Mouse (Mus musculus) embryo, embryonic 10 days (tissue): ENCODE results near the gene Olfr1448.
"Not testable (repeated sequence)": the region's sequence is repeated elsewhere in the genome, so short reads cannot be mapped to it uniquely, and the experiment has no call there.

Experiments
- DNase-seq: peaks from one replicate; pipeline ENCODE4 v3.0.0-alpha.2; 2015; ENCODE audit warnings: low spot score

Olfr1448 gene

GRCm38 (mm10) chr19:12924319-12924718 lies at the start of gene Olfr1448:
Olfr1448 (minus strand) TSS chr19:12924419.
- no peak for DNase-seq

- not testable (repeated sequence) for DNase-seq
These were observed 45.9 kb upstream of the Olfr1448 start for GRCm38 (mm10) chr19:12970082-12970481.

- no peak for DNase-seq
These were observed 25.7 kb upstream of the Olfr1448 start, which contains the start of gene Olfr1450 for GRCm38 (mm10) chr19:12949958-12950357. Olfr1450 (plus strand) TSS chr19:12950258.

GRCm38 (mm10) chr19:12930540-12930939 lies 6.3 kb upstream of the Olfr1448 start, which contains the start of gene Olfr1449:
Olfr1449 (plus strand) TSS chr19:12930840.
- no peak for DNase-seq

- no peak for DNase-seq
These were observed 20.6 kb downstream of the Olfr1448 start, which contains the start of gene Olfr1447 for GRCm38 (mm10) chr19:12903643-12904042. Olfr1447 (minus strand) TSS chr19:12903743.

GRCm38 (mm10) chr19:12893424-12893823 lies 30.8 kb downstream of the Olfr1448 start, which contains the start of gene Olfr1446:
Olfr1446 (minus strand) TSS chr19:12893524.
- DNase-seq: no peak

GRCm38 (mm10) chr19:12883555-12883954 lies 40.7 kb downstream of the Olfr1448 start, which contains the start of gene Olfr1445:
Olfr1445 (plus strand) TSS chr19:12883855.
- DNase-seq: no peak
